Mouse (Mus musculus): ENCODE data around the gene Nptxr. TPM values are rescaled to one million over a fixed set of nuclear protein-coding genes. Genes with fewer than 3 reads are reported as not detected.
A peak's percentile ranks its signal among the peaks of the same experiment; 100 is the strongest.

The Nptxr gene
- polyA plus RNA-seq (2012; ENCODE audit: insufficient read depth, low replicate concordance): 0.03 TPM in 1 of 2 replicates, not detected in the other

- TF ChIP-seq GATA1 (IDR thresholded peaks at IDR 0.05; ENCODE audit: borderline replicate concordance, low read length): no peak
- no peak for TF ChIP-seq FLI1 (IDR thresholded peaks at IDR 0.05; ENCODE audit: low read length)
- Histone ChIP-seq H3K9me3 (no peaks in the 10 kb centered on the region), H3K4me1 (peaks cover 23% of the 10 kb centered on the region), H3K4me3 (replicated peaks) (peak within 1 kb of the TSS; percentile 89), H3K27me3 (replicated peaks) (peaks cover 92% of the 10 kb centered on the region), H3K36me3 (replicated peaks; ENCODE audit: low read length) (no peaks in the 10 kb centered on the region)
These were observed at the start of gene Nptxr for GRCm38 (mm10) chr15:79804352-79805071. Nptxr (minus strand) TSS chr15:79804766.

GRCm38 (mm10) chr15:79850143-79850542 lies 45.6 kb upstream of the Nptxr start:
- Histone ChIP-seq H3K36me3 (replicated peaks; ENCODE audit: low read length) (no peaks in the 10 kb centered on the region), H3K4me1 (no peaks in the 10 kb centered on the region), H3K4me3 (replicated peaks) (no peak overlapping the region), H3K27me3 (replicated peaks) (peaks cover 45% of the 10 kb centered on the region), H3K9me3 (peaks cover 13% of the 10 kb centered on the region)
- TF ChIP-seq FLI1 (IDR thresholded peaks at IDR 0.05; ENCODE audit: low read length) (no peak), GATA1 (IDR thresholded peaks at IDR 0.05; ENCODE audit: borderline replicate concordance, low read length) (no peak)

GRCm38 (mm10) chr15:79847100-79847499 lies 42.5 kb upstream of the Nptxr start:
- TF ChIP-seq FLI1 (IDR thresholded peaks at IDR 0.05; ENCODE audit: low read length) (no peak), GATA1 (IDR thresholded peaks at IDR 0.05; ENCODE audit: borderline replicate concordance, low read length) (no peak)
- Histone ChIP-seq H3K9me3 (peaks cover 17% of the 10 kb centered on the region), H3K36me3 (replicated peaks; ENCODE audit: low read length) (no peaks in the 10 kb centered on the region), H3K4me1 (no peaks in the 10 kb centered on the region), H3K4me3 (replicated peaks) (no peak overlapping the region), H3K27me3 (replicated peaks) (peaks cover 53% of the 10 kb centered on the region)

GRCm38 (mm10) chr15:79845986-79846385 lies 41.4 kb upstream of the Nptxr start:
- H3K4me1 ChIP-seq: no peaks in the 10 kb centered on the region
- H3K27me3 ChIP-seq (replicated peaks): peaks cover 58% of the 10 kb centered on the region
- no peak for TF ChIP-seq FLI1 (IDR thresholded peaks at IDR 0.05; ENCODE audit: low read length)
- TF ChIP-seq GATA1 (IDR thresholded peaks at IDR 0.05; ENCODE audit: borderline replicate concordance, low read length): no peak
- H3K9me3 ChIP-seq: peaks cover 17% of the 10 kb centered on the region
- no peaks in the 10 kb centered on the region for H3K36me3 ChIP-seq (replicated peaks; ENCODE audit: low read length)
- no peak overlapping the region for H3K4me3 ChIP-seq (replicated peaks)

- H3K4me3 ChIP-seq (replicated peaks): no peak overlapping the region
- 0 out of 2 replicates have a peak, but pooled peaks cover 4% of the 10 kb centered on the region for H3K9me3 ChIP-seq
- TF ChIP-seq GATA1 (IDR thresholded peaks at IDR 0.05; ENCODE audit: borderline replicate concordance, low read length) (no peak), FLI1 (IDR thresholded peaks at IDR 0.05; ENCODE audit: low read length) (no peak)
- peaks cover 61% of the 10 kb centered on the region for H3K27me3 ChIP-seq (replicated peaks)
- no peaks in the 10 kb centered on the region for H3K36me3 ChIP-seq (replicated peaks; ENCODE audit: low read length)
- no peaks in the 10 kb centered on the region for H3K4me1 ChIP-seq
These were observed 38.4 kb upstream of the Nptxr start for GRCm38 (mm10) chr15:79842985-79843384.

GRCm38 (mm10) chr15:79840281-79840680 lies 35.7 kb upstream of the Nptxr start:
- Histone ChIP-seq H3K36me3 (replicated peaks; ENCODE audit: low read length) (no peaks in the 10 kb centered on the region), H3K9me3 (0 out of 2 replicates have a peak, but pooled peaks cover 4% of the 10 kb centered on the region), H3K4me1 (no peaks in the 10 kb centered on the region), H3K4me3 (replicated peaks) (no peak overlapping the region), H3K27me3 (replicated peaks) (peaks cover 63% of the 10 kb centered on the region)
- TF ChIP-seq GATA1 (IDR thresholded peaks at IDR 0.05; ENCODE audit: borderline replicate concordance, low read length): no peak
- no peak for TF ChIP-seq FLI1 (IDR thresholded peaks at IDR 0.05; ENCODE audit: low read length)

- no peak overlapping the region for H3K4me3 ChIP-seq (replicated peaks)
- no peaks in the 10 kb centered on the region for H3K9me3 ChIP-seq
- H3K27me3 ChIP-seq (replicated peaks): peaks cover 41% of the 10 kb centered on the region
- H3K4me1 ChIP-seq: peaks cover 39% of the 10 kb centered on the region
- H3K36me3 ChIP-seq (replicated peaks; ENCODE audit: low read length): peaks cover 6% of the 10 kb centered on the region
- TF ChIP-seq FLI1 (IDR thresholded peaks at IDR 0.05; ENCODE audit: low read length) (no peak), GATA1 (IDR thresholded peaks at IDR 0.05; ENCODE audit: borderline replicate concordance, low read length) (no peak)
These were observed 30.3 kb upstream of the Nptxr start for GRCm38 (mm10) chr15:79834881-79835260.

GRCm38 (mm10) chr15:79834130-79834880 lies 29.7 kb upstream of the Nptxr start, which contains the start of the genes Npcd and Cbx6:
Npcd (minus strand) TSS chr15:79834237.
Cbx6 (minus strand) TSS chr15:79834688.
- Histone ChIP-seq H3K4me1 (peaks cover 39% of the 10 kb centered on the region), H3K9me3 (no peaks in the 10 kb centered on the region), H3K36me3 (replicated peaks; ENCODE audit: low read length) (peaks cover 11% of the 10 kb centered on the region), H3K4me3 (replicated peaks) (peak within 1 kb of the TSS; percentile 96), H3K27me3 (replicated peaks) (peaks cover 41% of the 10 kb centered on the region)
- TF ChIP-seq FLI1 (IDR thresholded peaks at IDR 0.05; ENCODE audit: low read length) (no peak), GATA1 (IDR thresholded peaks at IDR 0.05; ENCODE audit: borderline replicate concordance, low read length) (no peak)

- Histone ChIP-seq H3K36me3 (replicated peaks; ENCODE audit: low read length) (peaks cover 20% of the 10 kb centered on the region), H3K4me1 (peaks cover 39% of the 10 kb centered on the region), H3K27me3 (replicated peaks) (peaks cover 34% of the 10 kb centered on the region), H3K9me3 (no peaks in the 10 kb centered on the region), H3K4me3 (replicated peaks) (peak overlapping the region; percentile 96)
- TF ChIP-seq FLI1 (IDR thresholded peaks at IDR 0.05; ENCODE audit: low read length) (no peak), GATA1 (IDR thresholded peaks at IDR 0.05; ENCODE audit: borderline replicate concordance, low read length) (no peak)
These were observed 28.9 kb upstream of the Nptxr start for GRCm38 (mm10) chr15:79833251-79834050.

All from megakaryocyte, embryonic 14.5 days (primary cell).